Mouse (Mus musculus): ENCODE measurements at regions not wholly inside any gene's neighbourhood (a gene's known extent, or its start where the extent isn't known, plus 50 kb on each side); places are given as distances from the start of the nearest gene placed in this dataset.

GRCm38 (mm10) chr10:54448352-54449043 is 372.1 kb upstream of the Man1a start:
- DNase-seq (ENCODE audit: low read depth), result no peak

- DNase-seq (ENCODE audit: low read depth), result no peak
Measured at GRCm38 (mm10) chr10:54403223-54403926, 327.0 kb upstream of the Man1a start.

- peak; percentile 83 for DNase-seq (ENCODE audit: low read depth)
Measured at GRCm38 (mm10) chr10:54383751-54384150, 307.3 kb upstream of the Man1a start.

GRCm38 (mm10) chr10:54381530-54381929 is 305.1 kb upstream of the Man1a start:
- no peak for DNase-seq (ENCODE audit: low read depth)

- no peak for DNase-seq (ENCODE audit: low read depth)
Measured at GRCm38 (mm10) chr10:54369158-54369557, 292.7 kb upstream of the Man1a start.

GRCm38 (mm10) chr10:54365315-54365714 is 288.9 kb upstream of the Man1a start:
- no peak for DNase-seq (ENCODE audit: low read depth)

- no peak for DNase-seq (ENCODE audit: low read depth)
Measured at GRCm38 (mm10) chr10:54337234-54337633, 260.8 kb upstream of the Man1a start.
